18 mouse cellular contexts compared by ENCODE assay signal in the genomic region with DNA sequence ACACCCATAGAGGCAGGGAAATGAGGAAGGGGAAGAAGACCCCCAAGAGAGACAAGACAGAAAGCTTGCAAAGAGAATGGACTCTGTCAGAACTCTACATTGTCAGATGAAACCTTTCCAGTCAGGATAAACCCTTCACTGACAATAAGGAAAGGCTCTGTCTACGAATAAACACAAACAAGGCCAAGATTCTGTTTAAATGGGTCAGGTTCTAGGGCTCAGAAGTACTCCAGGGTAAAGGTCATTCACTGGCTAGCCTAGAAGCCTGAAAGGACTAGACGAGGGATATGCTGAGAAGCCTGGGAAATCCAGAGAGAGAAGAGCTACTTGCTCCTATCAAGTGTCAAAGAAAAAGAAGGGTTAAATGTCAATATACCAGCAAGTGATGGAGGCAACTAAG.
"Had no signal": no experiment of that assay in that cellular context is flagged by ENCODE, and none has a peak within 500 bp of the region (broad histone marks: within the 10 kb centered on the region; RNA-seq: fewer than 3 reads in every experiment).

No protein-coding gene starts in this region.

- ATAC-seq: midbrain, embryonic 13.5 days; midbrain, embryonic 15.5 days had no signal

- DNase-seq: lung, adult 18-20 months; lung, embryonic 14.5 days; lung, postnatal 10 days; lung, postnatal 4 days; retina, postnatal 1 day; right cerebral cortex, adult 18-20 months; right cerebral cortex, postnatal 25 days; right cerebral cortex, postnatal 4 days; spleen, adult 18-20 months; thymus, adult 18-20 months; thymus, postnatal 14 days; thymus, postnatal 36 days had no signal

- H3K27ac ChIP-seq: midbrain, embryonic 10.5 days; midbrain, embryonic 13.5 days; midbrain, embryonic 15.5 days; neural tube, embryonic 13.5 days; neural tube, embryonic 15.5 days had no signal

- H3K4me2 ChIP-seq: lung, embryonic 14.5 days; midbrain, embryonic 13.5 days; midbrain, embryonic 15.5 days; neural tube, embryonic 13.5 days; neural tube, embryonic 15.5 days had no signal

- H3K9me3 ChIP-seq: midbrain, embryonic 10.5 days; midbrain, embryonic 13.5 days; midbrain, embryonic 15.5 days; neural tube, embryonic 13.5 days; neural tube, embryonic 15.5 days had no signal

- H3K9ac ChIP-seq: lung, embryonic 14.5 days; midbrain, embryonic 13.5 days; midbrain, embryonic 15.5 days; neural tube, embryonic 13.5 days; neural tube, embryonic 15.5 days had no signal

- H3K27me3 ChIP-seq: midbrain, embryonic 13.5 days; midbrain, embryonic 15.5 days; neural tube, embryonic 13.5 days; neural tube, embryonic 15.5 days had no signal

- H3K4me3 ChIP-seq: midbrain, embryonic 10.5 days; midbrain, embryonic 13.5 days; midbrain, embryonic 15.5 days; myocyte; neural tube, embryonic 13.5 days; neural tube, embryonic 15.5 days had no signal

- H3K36me3 ChIP-seq: midbrain, embryonic 10.5 days; midbrain, embryonic 13.5 days; midbrain, embryonic 15.5 days; neural tube, embryonic 13.5 days; neural tube, embryonic 15.5 days had no signal

- H3K4me1 ChIP-seq: midbrain, embryonic 15.5 days had no signal
